Mouse (Mus musculus): ENCODE measurements around the gene Ubr3.

- TF ChIP-seq ZNF384 (IDR thresholded peaks at IDR 0.05; ENCODE audit: low read depth, low read length) (no peak), HCFC1 (IDR thresholded peaks at IDR 0.05; ENCODE audit: borderline replicate concordance, insufficient read depth, low read length) (no peak; the same call in 1 of the 2 replicates)
These were observed at the start of gene Ubr3 for GRCm38 (mm10) chr2:69897039-69897617.
